Mouse (Mus musculus) hindbrain, embryonic 14.5 days (tissue): Measurements from ENCODE around the gene Creb3l4. TPM values are rescaled to one million over a fixed set of nuclear protein-coding genes. Genes with fewer than 3 reads are reported as not detected.

Experiments used
- ATAC-seq: fragments of 200-750 bp; cut with Nextera tagmentation; 2 replicates; pipeline ENCODE4 v1.8.0; 2017; ENCODE audit warnings: moderate number of reproducible peaks, mild to moderate bottlenecking, moderate TSS enrichment, moderate library complexity; ENCODE audit not compliant: low FRiP score
- DNase-seq: peaks from one replicate; pipeline ENCODE4 v3.0.0-alpha.2; 2015; ENCODE audit warnings: low spot score
- H3K27ac ChIP-seq: fragments of 300-500 bp; sonication (generic); 2 replicates; pipeline ENCODE4 v1.5.1; 2014; ENCODE audit warnings: mild to moderate bottlenecking, moderate library complexity
- H3K27me3 ChIP-seq: fragments of 300-500 bp; sonication (generic); 2 replicates; pipeline ENCODE4 v1.6.1; 2014; ENCODE audit warnings: mild to moderate bottlenecking, low read length, mixed read lengths; ENCODE audit not compliant: control insufficient read depth, insufficient read depth
- H3K36me3 ChIP-seq: fragments of 300-500 bp; sonication (generic); replicated peaks from 2 replicates; pipeline ENCODE4 v1.6.1; 2014; ENCODE audit not compliant: control insufficient read depth, insufficient read depth
- H3K4me1 ChIP-seq: fragments of 300-500 bp; sonication (generic); replicated peaks from 2 replicates; pipeline ENCODE4 v1.6.1; 2014; ENCODE audit warnings: antibody characterized with exemption, low read length, mixed read lengths; ENCODE audit not compliant: control insufficient read depth, insufficient read depth
- H3K4me2 ChIP-seq: fragments of 300-500 bp; sonication (generic); replicated peaks from 2 replicates; pipeline ENCODE4 v1.6.1; 2014; ENCODE audit warnings: mild to moderate bottlenecking, moderate library complexity
- H3K4me3 ChIP-seq: fragments of 300-500 bp; sonication (generic); replicated peaks from 2 replicates; pipeline ENCODE4 v1.5.1; 2014; ENCODE audit warnings: mild to moderate bottlenecking, low read length
- H3K9ac ChIP-seq: fragments of 300-500 bp; sonication (generic); 2 replicates; pipeline ENCODE4 v1.6.1; 2014
- H3K9me3 ChIP-seq: fragments of 300-500 bp; sonication (generic); 2 replicates; pipeline ENCODE4 v1.6.1; 2016; ENCODE audit warnings: low read length; ENCODE audit not compliant: control insufficient read depth
- WGBS: fragments of 180-500 bp; shearing (Covaris S2); extraction: QIAGEN DNeasy Blood & Tissue Kit; methylation state at CpG from one replicate; pipeline ENCODE4 v1.1.7; 2014; 5-methylcytosine and 5-hydroxymethylcytosine counted together
- microRNA-seq: library from miRNA; unstranded; fragments of <30 nt; microRNA quantifications from one replicate; pipeline ENCODE4, GENCODE M21; 2016
- polyA plus RNA-seq: library from polyadenylated mRNA; unstranded; fragments of >200 nt; fragmentation: Nextera tagmentation; extraction: Ambion mirVana; gene quantifications from 2 replicates; pipeline ENCODE4 v1.2.1, GENCODE M21; 2014

Creb3l4 gene
- polyA plus RNA-seq, 1 experiment from 2014 or later, result 1.8 TPM

- Histone ChIP-seq H3K9me3 (no peaks in the 10 kb centered on the region), H3K4me1 (no peaks in the 10 kb centered on the region)
These were observed 52.3 kb downstream of the Creb3l4 start for GRCm38 (mm10) chr3:90190859-90191510.

More at GRCm38 (mm10) chr3:90190859-90191510, 52.3 kb downstream of the Creb3l4 start:
- WGBS, result 84% methylated on average over 11 of the region's 11 CpGs
- no peak overlapping the region for H3K27ac ChIP-seq
- ATAC-seq (no peak), DNase-seq (no peak)
- no peaks in the 10 kb centered on the region for H3K27me3 ChIP-seq
- no peaks in the 10 kb centered on the region for H3K36me3 ChIP-seq
- H3K4me2 ChIP-seq, result no peak overlapping the region
- no peak overlapping the region for H3K9ac ChIP-seq
- no peak overlapping the region for H3K4me3 ChIP-seq

Small RNA genes lying within 50 kb of the gene (microRNA-seq; reads per million reads assigned to microRNA genes)
- gene Mir7012, result not detected

Other genes with a start within 250 kb of the Creb3l4 start
- gene Hax1, start 244.7 kb downstream of the Creb3l4 start, polyA plus RNA-seq, result 105 and 108 TPM in 2 replicates
- 200 and 225 TPM in 2 replicates for gene 4933434E20Rik, start 191.9 kb downstream of the Creb3l4 start, polyA plus RNA-seq
- gene Ubap2l, start 190.9 kb downstream of the Creb3l4 start, polyA plus RNA-seq, result 140 and 148 TPM in 2 replicates
- gene Tpm3, start 170.9 kb downstream of the Creb3l4 start, polyA plus RNA-seq, result 313 and 339 TPM in 2 replicates
- gene Nup210l, start 139.4 kb downstream of the Creb3l4 start, polyA plus RNA-seq, result 0.35 and 0.51 TPM in 2 replicates
- gene Rps27, start 29.9 kb downstream of the Creb3l4 start, polyA plus RNA-seq, result 911 and 1,154 TPM in 2 replicates
- 11.9 and 13.3 TPM in 2 replicates for gene Rab13, start 29.8 kb downstream of the Creb3l4 start, polyA plus RNA-seq
- 102 and 103 TPM in 2 replicates for gene Jtb, start 11.9 kb downstream of the Creb3l4 start, polyA plus RNA-seq
- 42.9 and 48.0 TPM in 2 replicates for gene Slc39a1, start 4.7 kb upstream of the Creb3l4 start, polyA plus RNA-seq
- 10.1 and 10.5 TPM in 2 replicates for gene Crtc2, start 10.7 kb upstream of the Creb3l4 start, polyA plus RNA-seq
- 7.1 and 8.9 TPM in 2 replicates for gene Dennd4b, start 21.7 kb upstream of the Creb3l4 start, polyA plus RNA-seq
- 12.3 and 14.7 TPM in 2 replicates for gene Gatad2b, start 49.7 kb upstream of the Creb3l4 start, polyA plus RNA-seq
- gene Slc27a3, start 146.4 kb upstream of the Creb3l4 start, polyA plus RNA-seq, result 24.1 and 24.8 TPM in 2 replicates
- 32.2 and 36.0 TPM in 2 replicates for gene Ints3, start 190.1 kb upstream of the Creb3l4 start, polyA plus RNA-seq
- 2.8 and 4.0 TPM in 2 replicates for gene Npr1, start 222.4 kb upstream of the Creb3l4 start, polyA plus RNA-seq
- gene Ilf2, start 232.6 kb upstream of the Creb3l4 start, polyA plus RNA-seq, result 228 and 235 TPM in 2 replicates
- 86.8 and 94.0 TPM in 2 replicates for gene Snapin, start 247.5 kb upstream of the Creb3l4 start, polyA plus RNA-seq